Mouse (Mus musculus): Measurements from ENCODE around the gene Qprt. TPM values are rescaled to one million over a fixed set of nuclear protein-coding genes. Genes with fewer than 3 reads are reported as not detected.

Qprt gene
- polyA plus RNA-seq, 1 experiment: 0.93 TPM

- Histone ChIP-seq H3K4me3 (replicated peaks; ENCODE audit: extremely low read depth, low read depth, low read length) (no peak overlapping the region), H3K4me1 (ENCODE audit: control insufficient read depth, insufficient read depth, low read length) (no peaks in the 10 kb centered on the region)
- no peak for DNase-seq
- WGBS: 62% methylated on average over 11 of the region's 11 CpGs
- TF ChIP-seq CTCF (IDR thresholded peaks at IDR 0.05; ENCODE audit: insufficient read depth, low read length) (no peak), POLR2A (IDR thresholded peaks at IDR 0.05; ENCODE audit: borderline replicate concordance, extremely low read depth, low read depth, low read length) (no peak)
Observed at GRCm38 (mm10) chr7:127114920-127115319, 7.1 kb downstream of the Qprt start.

GRCm38 (mm10) chr7:127113614-127114259, 8.3 kb downstream of the Qprt start:
- Histone ChIP-seq H3K4me3 (replicated peaks; ENCODE audit: extremely low read depth, low read depth, low read length) (no peak overlapping the region), H3K4me1 (ENCODE audit: control insufficient read depth, insufficient read depth, low read length) (no peaks in the 10 kb centered on the region)
- DNase-seq: no peak
- 41% methylated on average over 12 of the region's 12 CpGs for WGBS
- TF ChIP-seq CTCF (IDR thresholded peaks at IDR 0.05; ENCODE audit: insufficient read depth, low read length) (no peak), POLR2A (IDR thresholded peaks at IDR 0.05; ENCODE audit: borderline replicate concordance, extremely low read depth, low read depth, low read length) (no peak)

- DNase-seq: no peak
- Histone ChIP-seq H3K4me3 (replicated peaks; ENCODE audit: extremely low read depth, low read depth, low read length) (no peak overlapping the region), H3K4me1 (ENCODE audit: control insufficient read depth, insufficient read depth, low read length) (no peaks in the 10 kb centered on the region)
- WGBS: 26% methylated on average over 9 of the region's 9 CpGs
- TF ChIP-seq CTCF (IDR thresholded peaks at IDR 0.05; ENCODE audit: insufficient read depth, low read length): no peak
- TF ChIP-seq POLR2A (IDR thresholded peaks at IDR 0.05; ENCODE audit: borderline replicate concordance, extremely low read depth, low read depth, low read length): no peak
Observed at GRCm38 (mm10) chr7:127112921-127113597, 9.0 kb downstream of the Qprt start.

- TF ChIP-seq CTCF (IDR thresholded peaks at IDR 0.05; ENCODE audit: insufficient read depth, low read length): no peak
- TF ChIP-seq POLR2A (IDR thresholded peaks at IDR 0.05; ENCODE audit: borderline replicate concordance, extremely low read depth, low read depth, low read length): no peak
- WGBS: 50% methylated on average over 12 of the region's 12 CpGs
- Histone ChIP-seq H3K4me3 (replicated peaks; ENCODE audit: extremely low read depth, low read depth, low read length) (no peak overlapping the region), H3K4me1 (ENCODE audit: control insufficient read depth, insufficient read depth, low read length) (no peaks in the 10 kb centered on the region)
- DNase-seq: no peak
Observed at GRCm38 (mm10) chr7:127112251-127112841, 9.7 kb downstream of the Qprt start.

- Histone ChIP-seq H3K4me3 (replicated peaks; ENCODE audit: extremely low read depth, low read depth, low read length) (no peak overlapping the region), H3K4me1 (ENCODE audit: control insufficient read depth, insufficient read depth, low read length) (no peaks in the 10 kb centered on the region)
- DNase-seq: peak; percentile 46
- WGBS: 39% methylated on average over 6 of the region's 6 CpGs
- TF ChIP-seq POLR2A (IDR thresholded peaks at IDR 0.05; ENCODE audit: borderline replicate concordance, extremely low read depth, low read depth, low read length) (no peak), CTCF (IDR thresholded peaks at IDR 0.05; ENCODE audit: insufficient read depth, low read length) (peak; percentile 65)
Observed at GRCm38 (mm10) chr7:127111461-127111860, 10.6 kb downstream of the Qprt start.

- WGBS: 38% methylated on average over 18 of the region's 18 CpGs
- H3K4me3 ChIP-seq (replicated peaks; ENCODE audit: extremely low read depth, low read depth, low read length): no peak overlapping the region
- peak; percentile 66 for DNase-seq
- peak; percentile 92 for TF ChIP-seq CTCF (IDR thresholded peaks at IDR 0.05; ENCODE audit: insufficient read depth, low read length)
- no peak for TF ChIP-seq POLR2A (IDR thresholded peaks at IDR 0.05; ENCODE audit: borderline replicate concordance, extremely low read depth, low read depth, low read length)
- H3K4me1 ChIP-seq (ENCODE audit: control insufficient read depth, insufficient read depth, low read length): no peaks in the 10 kb centered on the region
Observed at GRCm38 (mm10) chr7:127110239-127111007, 11.6 kb downstream of the Qprt start.

GRCm38 (mm10) chr7:127105551-127105950, 16.5 kb downstream of the Qprt start:
- 76% methylated on average over 7 of the region's 7 CpGs for WGBS
- no peak overlapping the region for H3K4me3 ChIP-seq (replicated peaks; ENCODE audit: extremely low read depth, low read depth, low read length)
- peaks cover 2% of the 10 kb centered on the region; the same call in 1 of the 2 replicates for H3K4me1 ChIP-seq (ENCODE audit: control insufficient read depth, insufficient read depth, low read length)
- DNase-seq: no peak
- TF ChIP-seq POLR2A (IDR thresholded peaks at IDR 0.05; ENCODE audit: borderline replicate concordance, extremely low read depth, low read depth, low read length) (no peak), CTCF (IDR thresholded peaks at IDR 0.05; ENCODE audit: insufficient read depth, low read length) (no peak)

- WGBS: 16% methylated on average over 17 of the region's 17 CpGs
- H3K4me1 ChIP-seq (ENCODE audit: control insufficient read depth, insufficient read depth, low read length): peaks cover 2% of the 10 kb centered on the region; the same call in 1 of the 2 replicates
- peak; percentile 65 for DNase-seq
- TF ChIP-seq CTCF (IDR thresholded peaks at IDR 0.05; ENCODE audit: insufficient read depth, low read length): peak; percentile 40
- no peak for TF ChIP-seq POLR2A (IDR thresholded peaks at IDR 0.05; ENCODE audit: borderline replicate concordance, extremely low read depth, low read depth, low read length)
- peak overlapping the region; percentile 6 for H3K4me3 ChIP-seq (replicated peaks; ENCODE audit: extremely low read depth, low read depth, low read length)
Observed at GRCm38 (mm10) chr7:127104560-127105332, 17.3 kb downstream of the Qprt start.
